Mouse (Mus musculus): ENCODE results near the gene Gm20388. TPM values are rescaled to one million over a fixed set of nuclear protein-coding genes. Genes with fewer than 3 reads are reported as not detected.

The Gm20388 gene
- total RNA-seq, 2 experiments from 2014 or later = 10.3 to 10.6 TPM

GRCm38 (mm10) chr8:122167204-122167860 lies 2256.7 kb downstream of the Gm20388 start:
- no peak for DNase-seq (ENCODE audit: low spot score in 2 of 2)
- intact Hi-C loops (cut with DNase I) = no loop called here

GRCm38 (mm10) chr8:122169446-122169845 lies 2258.8 kb downstream of the Gm20388 start:
- no peak for DNase-seq (ENCODE audit: low spot score in 2 of 2)
- intact Hi-C loops (cut with DNase I) = no loop called here

- no peak for DNase-seq (ENCODE audit: low spot score in 2 of 2)
- intact Hi-C loops (cut with DNase I) = no loop called here
Observed at GRCm38 (mm10) chr8:122171823-122172222, 2261.2 kb downstream of the Gm20388 start.

- DNase-seq (ENCODE audit: low spot score in 2 of 2) = no peak
- intact Hi-C loops (cut with DNase I) = no loop called here
Observed at GRCm38 (mm10) chr8:122174133-122174930, 2263.7 kb downstream of the Gm20388 start.

- DNase-seq (ENCODE audit: low spot score in 2 of 2) = no peak
- intact Hi-C loops (cut with DNase I) = no loop called here
Observed at GRCm38 (mm10) chr8:122178392-122178890, 2267.8 kb downstream of the Gm20388 start.

- DNase-seq (ENCODE audit: low spot score in 2 of 2) = no peak
- intact Hi-C loops (cut with DNase I) = no loop called here
Observed at GRCm38 (mm10) chr8:122179354-122179753, 2268.7 kb downstream of the Gm20388 start.

- no peak for DNase-seq (ENCODE audit: low spot score in 2 of 2)
- intact Hi-C loops (cut with DNase I) = no loop called here
Observed at GRCm38 (mm10) chr8:122180116-122180515, 2269.5 kb downstream of the Gm20388 start.

GRCm38 (mm10) chr8:122181414-122181813 lies 2270.8 kb downstream of the Gm20388 start:
- intact Hi-C loops (cut with DNase I) = no loop called here
- DNase-seq (ENCODE audit: low spot score in 2 of 2) = peak; percentile 29 to 36

- intact Hi-C loops (cut with DNase I) = no loop called here
- no peak for DNase-seq (ENCODE audit: low spot score in 2 of 2)
Observed at GRCm38 (mm10) chr8:122181991-122182390, 2271.3 kb downstream of the Gm20388 start.

- DNase-seq (ENCODE audit: low spot score in 2 of 2) = no peak
- intact Hi-C loops (cut with DNase I) = no loop called here
Observed at GRCm38 (mm10) chr8:122186363-122186974, 2275.8 kb downstream of the Gm20388 start.

- intact Hi-C loops (cut with DNase I) = no loop called here
- DNase-seq (ENCODE audit: low spot score in 2 of 2) = no peak
Observed at GRCm38 (mm10) chr8:122187271-122187670, 2276.6 kb downstream of the Gm20388 start.

GRCm38 (mm10) chr8:122190349-122191053 lies 2279.9 kb downstream of the Gm20388 start:
- peak in 1 of 2 experiments; percentile 30 for DNase-seq (ENCODE audit: low spot score in 2 of 2)
- intact Hi-C loops (cut with DNase I) = no loop called here

- intact Hi-C loops (cut with DNase I) = no loop called here
- DNase-seq (ENCODE audit: low spot score in 2 of 2) = no peak
Observed at GRCm38 (mm10) chr8:122191054-122191376, 2280.4 kb downstream of the Gm20388 start.

- intact Hi-C loops (cut with DNase I) = no loop called here
- DNase-seq (ENCODE audit: low spot score in 2 of 2) = no peak
Observed at GRCm38 (mm10) chr8:122192771-122193170, 2282.1 kb downstream of the Gm20388 start.

- DNase-seq (ENCODE audit: low spot score in 2 of 2) = no peak
- intact Hi-C loops (cut with DNase I) = no loop called here
Observed at GRCm38 (mm10) chr8:122193521-122193920, 2282.9 kb downstream of the Gm20388 start.

- peak in 1 of 2 experiments; percentile 32 for DNase-seq (ENCODE audit: low spot score in 2 of 2)
- intact Hi-C loops (cut with DNase I) = no loop called here
Observed at GRCm38 (mm10) chr8:122194396-122194795, 2283.8 kb downstream of the Gm20388 start.

- no peak for DNase-seq (ENCODE audit: low spot score in 2 of 2)
- intact Hi-C loops (cut with DNase I) = no loop called here
Observed at GRCm38 (mm10) chr8:122197342-122197741, 2286.7 kb downstream of the Gm20388 start.

GRCm38 (mm10) chr8:122198378-122199025 lies 2287.9 kb downstream of the Gm20388 start:
- no peak for DNase-seq (ENCODE audit: low spot score in 2 of 2)
- intact Hi-C loops (cut with DNase I) = no loop called here

GRCm38 (mm10) chr8:122199191-122199590 lies 2288.6 kb downstream of the Gm20388 start:
- intact Hi-C loops (cut with DNase I) = no loop called here
- no peak for DNase-seq (ENCODE audit: low spot score in 2 of 2)
